Mouse (Mus musculus) A20 (cell line): ENCODE data around the gene Tas2r123.

Source experiments
- DNase-seq: peaks from one replicate; pipeline ENCODE4 v3.0.0-alpha.2; 2011; ENCODE audit warnings: low read depth, low spot score

The Tas2r123 gene

GRCm38 (mm10) chr6:132846842-132847241 lies at the start of gene Tas2r123:
TSS of gene Tas2r123 (plus strand) at chr6:132847142.
- no peak for DNase-seq

DNA sequence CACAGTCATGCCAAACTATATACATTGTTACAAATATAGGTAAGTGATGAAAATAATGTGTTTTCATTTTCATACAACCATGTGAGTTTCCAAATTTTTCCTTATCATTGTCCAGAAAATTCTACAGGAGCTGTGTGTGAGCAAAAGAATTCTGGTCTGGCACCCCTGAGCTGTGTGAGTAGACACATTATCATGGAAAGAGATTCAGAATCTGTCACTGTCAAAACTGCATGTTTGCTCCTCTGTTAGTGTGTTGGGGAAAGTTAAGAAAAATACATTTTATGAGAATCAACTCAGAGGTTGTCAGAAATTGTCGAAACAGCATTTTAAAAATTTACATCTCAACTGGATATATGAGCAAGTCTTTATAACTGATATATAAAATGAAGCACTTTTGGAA lies 44.4 kb upstream of the Tas2r123 start, which contains the start of gene Tas2r117:
TSS of gene Tas2r117 (plus strand) at position 301 of the 400 bp plus-strand sequence.
- no peak for DNase-seq

GRCm38 (mm10) chr6:132855138-132855537 lies 8.2 kb downstream of the Tas2r123 start, which contains the start of gene Tas2r116:
TSS of gene Tas2r116 (plus strand) at chr6:132855438.
- no peak for DNase-seq

DNA sequence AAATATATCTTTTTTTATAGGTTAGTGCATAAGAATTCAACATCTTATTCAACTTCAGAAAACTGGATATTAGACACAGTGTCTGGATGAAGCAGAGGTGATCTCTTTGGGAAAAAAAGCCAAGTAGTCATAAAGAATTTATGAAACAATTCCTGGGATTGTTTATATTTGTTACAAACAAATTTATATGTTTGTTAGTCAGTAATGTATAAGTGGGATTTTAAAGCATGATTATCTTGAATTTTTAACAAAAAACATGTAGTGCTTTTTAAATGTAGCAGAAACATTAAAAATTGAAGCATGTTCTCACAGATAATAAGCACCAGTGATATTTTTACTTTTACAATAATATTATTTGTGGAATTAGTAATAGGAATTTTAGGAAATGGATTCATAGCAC lies 20.8 kb downstream of the Tas2r123 start, which contains the start of gene Tas2r110:
TSS of gene Tas2r110 (plus strand) at position 301 of the 400 bp plus-strand sequence.
- no peak for DNase-seq

DNA sequence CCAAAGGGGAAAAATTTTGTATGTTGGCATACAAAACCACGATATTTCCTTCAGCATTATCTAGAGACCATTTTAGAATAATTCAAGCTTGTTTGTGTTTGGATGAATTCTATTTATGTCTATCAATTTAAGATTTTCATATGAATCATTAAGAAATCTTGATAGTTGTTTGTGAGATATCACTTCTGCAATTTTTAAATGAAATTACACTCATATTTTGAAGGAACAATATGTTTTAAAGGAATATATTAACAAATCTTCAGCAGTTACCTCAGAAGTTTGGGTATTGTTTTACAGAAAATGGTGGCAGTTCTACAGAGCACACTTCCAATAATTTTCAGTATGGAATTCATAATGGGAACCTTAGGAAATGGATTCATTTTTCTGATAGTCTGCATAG lies 45.8 kb downstream of the Tas2r123 start, which contains the start of gene Tas2r113:
TSS of gene Tas2r113 (plus strand) at position 301 of the 400 bp plus-strand sequence.
- no peak for DNase-seq
